Comparison of ENCODE assay signal across 16 mouse cellular contexts in genomic region chrX:150471416-150471815, GRCm38 (mm10). TPM values are rescaled to one million over a fixed set of nuclear protein-coding genes. Genes with fewer than 3 reads are reported as not detected.
DNase-seq lines count a peak whose midpoint lies in the region; TF ChIP-seq lines count a peak whose summit lies in the region.
"Had no signal": no experiment of that assay in that cellular context is flagged by ENCODE, and none has a peak within 500 bp of the region (broad histone marks: within the 10 kb centered on the region; RNA-seq: fewer than 3 reads in every experiment).

No protein-coding gene starts in this region.

- peak; percentile 65 for DNase-seq in MEL (ENCODE audit: low read depth, low spot score)
- no peak for DNase-seq in left cerebral cortex, postnatal 4 days
- DNase-seq: adrenal gland, adult 2 months; adrenal gland, adult 8-10 months; adrenal gland, postnatal 10 days; adrenal gland, postnatal 14 days; adrenal gland, postnatal 25 days; adrenal gland, postnatal 36 days; B cell, adult 2 months; cerebellum, adult 11 months; cerebellum, adult 11-12 months; cerebellum, adult 18-20 months; cerebellum, adult 2 months; cerebellum, adult 8-10 months had no signal

- no peaks in the 10 kb centered on the region for H3K79me2 ChIP-seq in MEL (ENCODE audit: control insufficient read depth, insufficient read depth, low read length, poor library complexity)

- no peak overlapping the region for H3K9ac ChIP-seq in MEL (ENCODE audit: control insufficient read depth, low read depth, low read length, poor library complexity, severe bottlenecking)

- TF ChIP-seq POLR2A in MEL (IDR thresholded peaks at IDR 0.05; ENCODE audit: control insufficient read depth in 1 of 2, insufficient read depth in 1 of 2, low read depth in 1 of 2, low read length in 2 of 2, poor library complexity in 1 of 2): no peak

- H3K27me3 ChIP-seq in MEL (ENCODE audit: control insufficient read depth in 1 of 2, insufficient read depth in 2 of 2, low read length in 2 of 2): no peaks in the 10 kb centered on the region
- H3K27me3 ChIP-seq: CH12.LX had no signal

- no peak for TF ChIP-seq RAD21 in MEL (IDR thresholded peaks at IDR 0.05; ENCODE audit: low read depth, low read length)

- TF ChIP-seq EP300 in MEL (IDR thresholded peaks at IDR 0.05; ENCODE audit: low read depth in 1 of 2, low read length in 2 of 2): peak in 1 of 2 experiments; percentile 72; a peak in 2 of 4 replicates

- no peaks in the 10 kb centered on the region for H3K9me3 ChIP-seq in MEL (replicated peaks; ENCODE audit: insufficient read depth, low read length)
- H3K9me3 ChIP-seq: G1E had no signal

- no peak overlapping the region for H3K4me3 ChIP-seq in MEL (ENCODE audit: control insufficient read depth in 1 of 2, insufficient read depth in 1 of 2, low read depth in 2 of 2, low read length in 2 of 2)

- peaks cover 0 to 30% of the 10 kb centered on the region in 2 experiments; a peak in 2 of 4 replicates for H3K36me3 ChIP-seq in MEL (ENCODE audit: control insufficient read depth in 1 of 2, insufficient read depth in 2 of 2, low read length in 2 of 2)
- H3K36me3 ChIP-seq: G1E had no signal

- H3K27ac ChIP-seq in MEL (ENCODE audit: control insufficient read depth, low read depth, low read length): peak overlapping the region; percentile 28; the same call in 1 of the 2 replicates

- H3K4me1 ChIP-seq in MEL (ENCODE audit: control insufficient read depth in 1 of 2, insufficient read depth in 2 of 2, low read length in 2 of 2): peaks cover 27 to 28% of the 10 kb centered on the region in 2 experiments

- intact Hi-C loops in left cerebral cortex, postnatal 4 days (cut with DNase I): no loop called here

- TF ChIP-seq CTCF in MEL (IDR thresholded peaks at IDR 0.05 in 2 of 3, conservative IDR thresholded peaks at IDR 0.05 in 1 of 3; ENCODE audit: control insufficient read depth in 1 of 3, insufficient read depth in 1 of 3, low read depth in 2 of 3, low read length in 3 of 3, poor library complexity in 1 of 3, severe bottlenecking in 1 of 3): no peak

TF ChIP-seq in MEL, 35 proteins besides CTCF, POLR2A, EP300 and RAD21:
- TF ChIP-seq MYB (IDR thresholded peaks at IDR 0.05; ENCODE audit: low read depth, low read length): 0 out of 2 replicates have a peak, but pooled peaks have one; percentile 17
- peak; percentile 44; the same call in 1 of the 2 replicates for TF ChIP-seq ZNF384 (IDR thresholded peaks at IDR 0.05; ENCODE audit: low read depth, low read length)
- TF ChIP-seq E2F4 (IDR thresholded peaks at IDR 0.05; ENCODE audit: borderline replicate concordance, low read depth, low read length): no peak
- peak; percentile 60; the same call in 1 of the 2 replicates for TF ChIP-seq TCF12 (IDR thresholded peaks at IDR 0.05; ENCODE audit: low read depth, low read length)
- 0 out of 2 replicates have a peak, but pooled peaks have one; percentile 9 for TF ChIP-seq MEF2A (IDR thresholded peaks at IDR 0.05; ENCODE audit: extremely low read depth, insufficient replicate concordance, low read depth, low read length, poor library complexity, severe bottlenecking)
- peak; percentile 76 for TF ChIP-seq ETS1 (IDR thresholded peaks at IDR 0.05; ENCODE audit: low read depth, low read length)
- peak; percentile 60 for TF ChIP-seq GATA1 (IDR thresholded peaks at IDR 0.05; ENCODE audit: low read depth, low read length)
- TF ChIP-seq SIN3A (IDR thresholded peaks at IDR 0.05; ENCODE audit: low read length): peak; percentile 43; the same call in 1 of the 2 replicates
- TF ChIP-seq RCOR1 (IDR thresholded peaks at IDR 0.05; ENCODE audit: low read depth, low read length): peak; percentile 76
- TF ChIP-seq BHLHE40 (IDR thresholded peaks at IDR 0.05; ENCODE audit: borderline replicate concordance, low read depth, low read length): 0 out of 2 replicates have a peak, but pooled peaks have one; percentile 13
- peak; percentile 45 for TF ChIP-seq TAL1 (IDR thresholded peaks at IDR 0.05; ENCODE audit: low read length)
- no peak for TF ChIP-seq USF2 (IDR thresholded peaks at IDR 0.05; ENCODE audit: borderline replicate concordance in 1 of 2, insufficient read depth in 1 of 2, low read depth in 1 of 2, low read length in 2 of 2)
- TF ChIP-seq ZMIZ1 (IDR thresholded peaks at IDR 0.05; ENCODE audit: low read depth, low read length): no peak

RNA-seq across cellular contexts. Expression of gene Tmem29, which starts 12.5 kb away (rescaled TPM):
- total RNA-seq in MEL (2012; rRNA removed): 36.4 and 37.1 TPM in 2 replicates
- 10 to 100 TPM in 1 of 2 experiments, not detected in 1; 66.5 TPM for polyA plus RNA-seq in MEL (2012; ENCODE audit: insufficient read depth in 1 of 2, insufficient read length in 2 of 2, low read depth in 1 of 2, low replicate concordance in 2 of 2, missing spikeins in 1 of 2)
- total RNA-seq in left cerebral cortex, postnatal 4 days (2021): 10 to 100 TPM; 56.7 to 60.3 TPM
